Mouse (Mus musculus): Measurements from ENCODE around the gene Olfr170. TPM values are rescaled to one million over a fixed set of nuclear protein-coding genes. Genes with fewer than 3 reads are reported as not detected.

Olfr170 gene
- not detected in 2 replicates for polyA plus RNA-seq (2012; rRNA removed; ENCODE audit: low replicate concordance)

GRCm38 (mm10) chr16:19611782-19612181 lies at the start of gene Olfr170:
Gene Olfr170, minus strand, starts transcription at chr16:19611882.

DNA sequence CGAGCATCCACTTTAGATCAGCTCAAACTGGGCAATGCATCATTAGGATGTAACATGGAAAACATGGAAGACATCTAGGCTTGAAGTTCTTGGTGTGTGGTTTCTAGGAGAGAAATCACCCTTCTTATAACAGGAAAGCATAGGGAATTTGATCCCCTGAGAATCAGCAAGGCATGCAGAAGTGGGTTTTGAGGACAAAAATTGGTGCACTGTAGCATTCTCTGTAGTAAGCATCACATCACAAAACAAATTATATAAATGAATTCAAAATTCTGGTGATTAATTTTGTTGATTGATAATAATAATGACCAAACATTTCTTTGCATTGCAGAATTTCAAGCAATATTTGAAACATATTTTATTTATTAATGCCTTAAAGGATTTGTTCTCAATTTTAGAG lies 18.1 kb upstream of the Olfr170 start, which contains the start of gene Olfr171:
Gene Olfr171 (minus strand): TSS at position 101 of the 400 bp plus-strand sequence.

GRCm38 (mm10) chr16:19571709-19572108 lies 40.0 kb downstream of the Olfr170 start, which contains the start of gene Olfr169:
Gene Olfr169, minus strand, starts transcription at chr16:19571809.

Other genes starting within 250 kb of the Olfr170 start
- gene Olfr165, start 188.7 kb downstream of the Olfr170 start, polyA plus RNA-seq (2012; rRNA removed; ENCODE audit: low replicate concordance): not detected in 2 replicates
- 0.11 TPM in 1 of 2 replicates, not detected in the other for gene Olfr166, start 128.2 kb downstream of the Olfr170 start, polyA plus RNA-seq (2012; rRNA removed; ENCODE audit: low replicate concordance)
- not detected in 2 replicates for gene Olfr167, start 89.6 kb downstream of the Olfr170 start, polyA plus RNA-seq (2012; rRNA removed; ENCODE audit: low replicate concordance)
- not detected in 2 replicates for gene Olfr168, start 76.3 kb downstream of the Olfr170 start, polyA plus RNA-seq (2012; rRNA removed; ENCODE audit: low replicate concordance)
- gene Olfr169, start 40.1 kb downstream of the Olfr170 start, polyA plus RNA-seq (2012; rRNA removed; ENCODE audit: low replicate concordance): not detected in 2 replicates
- not detected in 2 replicates for gene Olfr171, start 18.0 kb upstream of the Olfr170 start, polyA plus RNA-seq (2012; rRNA removed; ENCODE audit: low replicate concordance)
- gene Lamp3, start 94.5 kb upstream of the Olfr170 start, polyA plus RNA-seq (2012; rRNA removed; ENCODE audit: low replicate concordance): 0.10 and 0.14 TPM in 2 replicates
- 2.3 and 4.2 TPM in 2 replicates for gene B3gnt5, start 148.3 kb upstream of the Olfr170 start, polyA plus RNA-seq (2012; rRNA removed; ENCODE audit: low replicate concordance)

All from mammary gland, adult 2 months (tissue).